Mouse (Mus musculus) kidney, adult 18-20 months (tissue): ENCODE measurements around the gene Nos3.
"Not testable (repeated sequence)": the region's sequence is repeated elsewhere in the genome, so short reads cannot be mapped to it uniquely, and the experiment has no call there.

ENCODE experiments used
- DNase-seq: peaks from one replicate; pipeline ENCODE4 v3.0.0; 2021

The Nos3 gene

DNA sequence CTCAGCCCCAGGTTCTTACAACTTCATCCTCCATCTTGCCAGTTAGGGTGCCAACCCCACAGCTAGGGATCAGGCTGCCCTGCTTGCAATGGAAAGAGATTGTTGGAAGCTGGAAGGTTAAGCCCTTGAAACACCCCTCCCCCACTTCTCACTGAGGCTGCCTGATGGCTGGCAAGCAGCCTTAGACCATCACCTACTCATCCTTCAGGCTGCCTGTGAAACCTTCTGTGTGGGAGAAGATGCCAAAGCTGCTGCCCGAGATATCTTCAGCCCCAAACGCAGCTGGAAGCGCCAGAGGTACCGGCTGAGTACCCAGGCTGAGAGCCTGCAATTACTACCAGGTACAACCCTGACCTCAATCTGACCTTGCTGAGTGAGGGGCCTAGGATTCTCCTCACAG is 14.9 kb downstream of the Nos3 start:
- DNase-seq: no peak

DNA sequence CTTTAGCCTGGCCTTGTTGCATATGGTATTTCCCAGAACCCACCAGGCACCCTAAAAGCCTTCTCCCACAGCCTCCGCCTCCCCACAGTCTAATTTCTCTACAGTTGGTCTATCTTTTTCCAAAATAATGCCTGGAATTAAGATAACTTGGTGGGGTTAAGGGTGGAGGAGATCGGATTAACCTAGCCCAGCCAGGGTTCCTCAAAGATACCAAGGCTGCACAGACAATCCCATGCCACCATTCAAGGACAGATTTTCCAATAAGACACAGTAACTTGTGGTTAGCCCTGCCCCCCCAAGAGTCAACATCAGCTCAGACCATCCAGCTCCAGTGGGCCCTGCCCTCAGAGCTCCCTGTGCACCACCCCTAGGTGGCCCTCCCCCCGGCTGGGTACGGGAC is 15.9 kb downstream of the Nos3 start:
- no peak for DNase-seq

DNA sequence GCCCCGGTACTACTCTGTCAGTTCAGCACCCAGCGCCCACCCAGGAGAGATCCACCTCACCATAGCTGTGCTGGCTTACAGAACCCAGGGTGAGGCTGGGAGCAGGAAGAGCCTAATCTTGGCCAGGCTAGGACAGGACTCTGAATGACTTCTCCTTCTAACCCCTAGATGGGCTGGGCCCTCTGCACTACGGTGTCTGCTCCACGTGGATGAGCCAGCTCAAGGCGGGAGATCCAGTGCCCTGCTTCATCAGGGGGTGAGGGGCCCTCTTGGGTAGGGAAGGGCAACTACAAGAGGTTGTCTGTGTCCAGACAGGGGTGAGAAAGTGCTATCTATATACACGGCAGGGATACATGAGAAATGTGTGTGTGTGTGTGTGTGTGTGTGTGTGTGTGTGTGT is 16.9 kb downstream of the Nos3 start:
- no peak for DNase-seq

DNA sequence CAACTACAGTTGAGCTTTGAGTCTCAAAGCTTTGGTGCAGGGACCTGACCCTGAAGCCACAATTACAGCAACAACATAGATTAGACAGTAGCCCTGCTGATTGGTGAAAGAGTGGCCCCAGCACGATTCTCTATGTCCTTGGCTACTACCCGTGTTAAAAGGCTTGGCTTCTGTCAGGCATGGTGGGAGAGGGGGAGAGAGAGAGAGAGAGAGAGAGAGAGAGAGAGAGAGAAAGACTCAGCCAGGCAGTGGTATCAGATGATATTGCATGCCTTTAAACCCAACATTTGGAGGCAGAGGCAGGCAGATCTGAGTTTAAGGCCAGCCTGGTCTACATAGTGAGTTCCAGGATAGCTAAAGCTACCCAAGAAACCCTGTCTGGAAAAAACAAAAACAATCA is 17.4 kb downstream of the Nos3 start:
- no peak for DNase-seq

DNA sequence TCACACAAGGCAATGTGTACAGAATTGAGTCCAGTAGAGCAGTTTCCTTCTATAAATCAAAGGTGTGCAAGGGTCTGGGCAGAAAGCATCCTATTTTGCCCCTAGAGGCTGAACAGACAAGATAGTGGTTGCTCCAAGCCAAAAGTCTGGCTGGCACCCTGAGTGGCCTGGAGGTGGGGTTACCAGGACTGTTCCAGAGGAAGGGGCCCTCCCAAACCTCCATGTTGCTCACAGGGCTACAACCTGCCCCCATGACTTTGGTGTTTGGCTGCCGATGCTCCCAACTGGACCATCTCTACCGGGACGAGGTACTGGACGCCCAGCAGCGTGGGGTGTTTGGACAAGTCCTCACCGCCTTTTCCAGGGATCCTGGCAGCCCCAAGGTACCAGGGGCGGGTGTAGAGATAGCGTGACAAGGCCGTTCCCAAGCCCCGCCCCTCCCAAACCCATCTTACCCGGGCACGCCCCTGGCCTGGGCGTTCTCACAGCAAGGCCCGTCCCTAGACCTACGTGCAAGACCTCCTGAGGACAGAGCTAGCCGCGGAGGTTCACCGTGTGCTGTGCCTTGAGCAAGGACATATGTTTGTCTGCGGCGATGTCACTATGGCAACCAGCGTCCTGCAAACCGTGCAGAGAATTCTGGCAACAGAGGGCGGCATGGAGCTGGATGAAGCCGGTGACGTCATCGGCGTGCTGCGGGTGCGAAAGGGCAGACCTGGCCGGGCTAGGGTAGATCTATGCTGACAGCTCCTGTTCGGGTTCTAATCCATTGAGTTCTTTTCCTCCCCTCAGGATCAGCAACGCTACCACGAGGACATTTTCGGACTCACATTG is 18.6 kb downstream of the Nos3 start:
- peak; percentile 89 for DNase-seq

DNA sequence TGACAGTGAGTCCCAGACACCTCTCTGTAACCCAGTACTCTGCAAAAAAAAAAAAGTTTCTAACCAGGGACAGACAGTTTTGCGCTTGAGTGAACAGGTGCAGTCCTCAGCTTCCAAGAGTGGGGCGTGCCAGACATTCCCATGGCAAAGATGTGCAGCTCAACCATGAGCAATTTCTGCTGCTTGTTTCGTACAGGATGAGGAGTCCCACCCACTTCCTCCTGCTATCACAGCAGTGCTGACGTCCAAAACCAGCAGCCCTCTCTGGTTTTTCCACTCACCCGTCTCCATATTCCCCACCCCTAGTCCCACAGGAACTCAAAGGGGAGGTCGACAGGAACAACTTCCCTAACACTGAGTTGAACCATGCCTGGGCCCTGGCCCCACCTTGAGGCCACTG is 19.8 kb downstream of the Nos3 start:
- peak; percentile 40 for DNase-seq

DNA sequence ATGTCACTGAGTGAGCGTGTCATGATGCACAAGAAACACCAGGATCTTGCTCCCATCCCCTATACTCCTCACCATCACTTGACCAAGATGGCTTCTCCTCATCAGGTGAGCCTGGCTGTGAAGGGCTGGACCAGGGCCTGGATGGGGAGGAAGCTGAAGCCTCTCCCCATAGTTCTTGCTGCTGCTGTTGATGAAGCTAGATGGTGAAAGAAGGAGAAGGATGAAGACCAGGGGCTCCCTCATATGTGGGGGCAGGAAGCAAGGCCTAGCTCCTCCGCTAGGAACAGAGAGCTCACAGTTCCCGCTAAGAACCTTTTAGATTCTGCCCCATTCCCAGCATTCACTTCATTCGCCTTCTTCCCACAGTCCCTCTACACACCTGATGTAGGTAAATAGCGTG is 20.8 kb downstream of the Nos3 start:
- no peak for DNase-seq

DNA sequence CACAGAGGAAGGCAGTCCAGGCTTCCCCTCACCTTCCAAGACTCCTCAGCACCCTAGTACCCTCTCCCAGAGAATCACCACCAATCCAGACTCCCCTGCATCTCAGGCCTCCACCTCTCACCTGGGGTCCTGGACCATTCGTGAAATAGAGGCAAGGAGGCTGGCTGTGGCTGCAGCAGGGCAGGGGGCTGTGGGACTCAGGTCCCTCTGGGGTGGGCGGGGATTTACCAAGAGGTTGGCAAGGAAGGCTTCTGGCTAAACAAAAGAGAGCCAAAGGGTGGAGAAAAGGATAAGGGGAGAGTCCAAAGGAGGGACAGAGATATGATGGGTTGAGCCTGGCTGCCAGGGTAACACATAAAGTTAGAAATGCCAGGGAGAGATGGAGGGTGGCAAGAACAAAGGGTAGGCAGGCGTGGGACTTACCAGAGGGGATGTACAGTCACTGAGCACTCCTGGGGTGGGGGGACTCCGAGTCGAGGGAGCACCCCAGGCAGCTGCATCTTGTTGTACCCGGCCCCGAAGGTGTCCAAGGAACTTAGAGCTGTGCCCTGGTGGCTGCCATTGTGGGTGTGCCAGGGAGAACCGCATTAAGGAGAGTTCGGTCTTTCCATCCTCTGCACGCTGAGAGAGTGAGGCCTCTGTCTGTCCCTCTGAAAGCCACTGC is 21.4 kb downstream of the Nos3 start:
- DNase-seq: no peak

DNA sequence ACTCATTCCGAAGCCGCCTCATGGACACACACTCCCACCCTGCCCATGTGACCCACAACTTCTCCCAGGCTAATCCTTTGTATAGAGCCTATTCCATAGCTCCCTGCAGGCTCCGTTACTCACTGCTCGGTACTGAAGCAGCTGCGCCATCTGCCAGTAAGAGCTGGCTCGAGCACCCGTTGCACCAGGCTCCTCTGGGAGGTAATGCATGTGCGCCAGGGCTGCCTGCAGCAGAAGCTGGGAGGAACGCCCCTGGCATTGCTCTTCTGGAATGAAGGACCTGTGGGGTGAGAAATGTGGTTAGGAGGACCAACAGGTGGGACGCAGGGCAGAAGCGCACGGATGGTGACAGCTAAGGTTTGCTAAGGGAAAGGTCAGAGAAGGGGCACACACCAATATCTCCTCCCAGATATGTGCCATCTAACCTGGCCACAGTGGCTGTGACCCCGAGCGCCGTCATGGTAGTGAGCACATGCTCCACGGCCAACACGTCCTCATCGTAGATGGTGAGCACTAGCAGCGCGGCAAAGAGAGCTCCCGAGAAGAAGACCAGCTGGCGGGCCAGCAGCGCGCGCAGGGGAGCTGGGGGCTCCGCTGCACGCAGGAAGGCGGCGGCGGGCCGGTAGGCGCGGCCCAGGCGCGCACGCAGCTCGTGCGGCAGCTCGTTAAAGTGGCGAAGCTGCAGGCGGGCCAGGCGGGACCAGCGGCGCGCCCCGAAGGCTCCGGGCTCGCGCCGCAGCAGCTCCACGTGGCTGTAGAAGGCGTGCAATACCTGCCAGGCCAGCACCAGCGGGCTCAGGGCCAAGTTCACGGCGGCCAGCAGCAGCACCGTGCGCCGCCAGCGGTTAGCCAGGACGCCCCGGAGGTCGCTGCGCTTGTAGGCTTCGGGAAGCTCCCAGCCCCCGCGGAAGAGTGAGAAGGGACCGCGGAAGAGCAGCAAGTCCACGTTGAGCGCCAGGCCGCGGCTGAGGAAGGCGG is 22.9 kb downstream of the Nos3 start:
- peak; percentile 83 for DNase-seq

DNA sequence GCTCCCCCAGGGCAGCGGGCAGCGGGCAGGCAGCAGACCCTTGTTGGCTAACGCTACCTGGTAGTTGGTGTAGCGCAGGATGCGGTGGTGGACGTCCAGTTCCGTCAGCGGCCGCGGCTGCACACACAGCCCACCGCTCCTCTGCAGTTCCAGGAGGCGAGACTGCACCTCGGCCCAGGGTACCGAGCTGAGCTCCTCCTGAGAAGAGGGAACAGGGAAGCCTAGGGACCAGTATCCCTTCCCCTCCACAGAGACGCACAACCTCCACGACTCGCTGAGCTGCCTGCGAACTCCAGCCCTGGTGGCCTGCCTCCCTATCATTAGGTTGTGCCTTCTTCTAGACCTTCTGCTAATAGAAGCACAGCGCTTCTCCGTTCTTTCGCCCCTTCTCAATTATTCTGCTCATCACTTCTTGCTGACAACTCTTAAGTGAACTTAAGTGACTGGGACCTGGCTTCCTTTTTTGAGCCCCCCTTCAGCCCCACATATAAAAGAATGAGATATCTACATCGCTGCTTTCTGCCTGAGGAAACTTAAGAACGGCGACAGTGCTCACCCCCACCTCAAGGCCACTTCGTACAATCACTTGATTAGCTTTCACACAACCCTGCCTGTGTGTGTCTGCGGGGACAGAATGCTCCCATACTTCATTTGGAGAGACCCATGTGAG is 23.8 kb downstream of the Nos3 start:
- DNase-seq: no peak

DNA sequence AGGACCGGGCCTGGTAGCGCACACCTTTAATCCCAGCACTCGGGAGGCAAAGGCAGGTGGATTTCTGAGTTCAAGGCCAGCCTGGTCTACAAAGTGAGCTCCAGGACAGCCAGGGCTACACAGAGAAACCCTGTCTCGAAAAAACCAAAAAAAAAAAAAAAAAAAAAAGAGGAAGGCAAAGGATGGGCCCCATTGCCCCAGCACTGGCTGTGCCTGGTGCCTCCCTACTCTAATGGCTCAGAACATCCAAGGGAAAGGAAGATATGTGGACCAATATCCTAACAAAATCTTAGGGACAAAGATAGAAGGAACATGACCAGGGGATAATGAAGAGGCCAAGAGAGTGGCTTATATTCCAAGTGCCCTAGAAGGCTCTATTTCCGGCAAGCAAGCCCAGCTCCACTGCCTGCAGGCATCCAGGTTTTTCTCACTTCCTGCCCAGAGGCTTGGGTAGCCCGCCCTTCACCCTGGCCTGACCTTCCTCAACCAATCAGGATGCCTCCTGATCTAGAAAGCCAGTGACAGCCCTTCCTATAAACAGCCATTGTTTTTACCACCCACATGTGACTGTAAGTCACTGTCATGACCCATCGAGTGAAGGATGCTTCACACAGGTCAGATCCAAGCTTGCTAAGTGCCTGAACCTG is 24.5 kb downstream of the Nos3 start:
- no peak for DNase-seq

DNA sequence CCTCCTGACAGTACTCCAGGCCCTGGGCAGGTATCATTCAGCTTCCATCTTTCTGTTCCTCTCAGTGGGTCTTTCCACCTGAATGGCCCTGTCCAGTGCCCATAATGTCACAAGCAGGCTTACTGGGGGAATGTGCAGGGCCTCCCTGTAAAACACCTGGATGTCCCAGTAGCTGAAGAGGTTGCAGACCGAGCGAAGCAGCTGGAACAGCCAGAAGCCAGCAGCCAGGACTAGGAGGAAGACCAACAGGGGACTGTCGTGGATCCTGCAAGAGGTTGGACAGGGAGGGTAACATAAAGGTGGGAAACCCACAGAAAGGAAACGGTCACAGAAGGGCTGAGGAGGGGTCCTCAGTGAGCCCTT is 25.0 kb downstream of the Nos3 start:
- no peak for DNase-seq

DNA sequence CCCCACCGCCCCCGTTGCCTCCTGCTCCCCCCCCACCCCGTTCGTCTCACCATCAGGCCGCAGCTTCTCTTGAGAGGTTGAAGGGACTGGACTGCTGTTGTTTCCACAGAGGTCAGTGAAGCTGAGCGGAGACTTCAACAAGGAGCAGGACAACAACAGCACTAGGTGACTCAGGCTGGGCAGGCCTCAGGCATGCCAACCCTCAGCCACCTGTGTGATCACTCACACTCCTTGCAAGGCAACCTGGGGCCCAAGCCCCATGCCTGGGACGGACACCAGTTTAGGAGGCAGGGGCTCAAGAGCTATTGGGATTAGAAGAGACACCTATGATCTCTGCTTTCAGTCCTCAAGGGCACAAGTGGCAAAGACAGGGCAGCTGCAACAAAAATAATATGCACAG is 27.3 kb downstream of the Nos3 start, which contains the start of gene Atg9b:
TSS of gene Atg9b (minus strand) at position 280 of the 400 bp plus-strand sequence.
- DNase-seq: no peak

DNA sequence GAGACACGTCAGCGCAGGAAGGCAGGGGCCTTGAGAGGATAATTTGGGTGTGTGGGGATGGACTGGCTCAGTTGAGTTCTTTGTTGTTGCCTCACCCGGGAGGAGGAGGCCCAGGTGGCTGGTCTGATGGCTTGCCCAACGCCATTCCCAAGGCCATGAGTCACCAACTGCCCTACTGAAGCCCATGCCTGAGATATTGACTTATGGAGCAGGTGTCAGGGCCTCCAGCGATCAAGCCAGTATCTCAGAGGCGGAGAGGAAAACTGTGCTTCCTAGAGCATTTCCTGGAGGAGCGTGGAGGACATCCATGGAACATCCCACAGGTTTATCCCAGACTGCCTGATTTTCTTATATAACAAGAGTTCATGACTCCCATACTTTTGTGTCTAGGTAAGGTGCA is 28.1 kb downstream of the Nos3 start:
- DNase-seq: no peak

DNA sequence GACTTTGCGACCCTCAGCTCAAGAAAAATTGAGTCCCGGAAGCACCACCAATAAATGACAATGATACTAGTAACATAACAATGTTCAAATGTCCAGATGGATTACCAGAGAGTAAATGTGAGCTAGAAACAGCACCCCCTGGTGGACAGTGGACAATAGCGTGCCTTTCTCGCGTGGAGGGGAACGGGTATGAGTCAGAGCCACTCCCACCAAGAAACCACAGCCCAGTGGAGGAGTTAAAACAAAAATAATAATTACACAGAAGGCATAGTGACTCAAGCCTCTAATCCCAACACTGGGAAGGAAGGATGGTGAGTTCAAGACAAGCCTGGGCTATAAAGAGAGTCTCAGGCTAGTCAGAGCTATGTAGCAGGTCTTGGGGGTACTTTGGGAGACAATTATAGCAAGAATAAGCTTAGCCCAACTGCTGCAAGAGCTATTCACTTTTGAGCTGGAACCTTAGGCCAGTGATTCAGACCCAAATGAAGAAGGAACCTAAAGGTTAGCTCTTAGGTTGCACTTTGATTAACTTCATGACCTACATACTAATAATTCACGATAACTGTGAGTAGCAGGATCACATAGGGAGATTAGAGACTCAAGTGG is 28.9 kb downstream of the Nos3 start, which contains the start of gene Abcb8:
TSS of gene Abcb8 (plus strand) at position 272 of the 606 bp plus-strand sequence.
- DNase-seq: peak; percentile 76

DNA sequence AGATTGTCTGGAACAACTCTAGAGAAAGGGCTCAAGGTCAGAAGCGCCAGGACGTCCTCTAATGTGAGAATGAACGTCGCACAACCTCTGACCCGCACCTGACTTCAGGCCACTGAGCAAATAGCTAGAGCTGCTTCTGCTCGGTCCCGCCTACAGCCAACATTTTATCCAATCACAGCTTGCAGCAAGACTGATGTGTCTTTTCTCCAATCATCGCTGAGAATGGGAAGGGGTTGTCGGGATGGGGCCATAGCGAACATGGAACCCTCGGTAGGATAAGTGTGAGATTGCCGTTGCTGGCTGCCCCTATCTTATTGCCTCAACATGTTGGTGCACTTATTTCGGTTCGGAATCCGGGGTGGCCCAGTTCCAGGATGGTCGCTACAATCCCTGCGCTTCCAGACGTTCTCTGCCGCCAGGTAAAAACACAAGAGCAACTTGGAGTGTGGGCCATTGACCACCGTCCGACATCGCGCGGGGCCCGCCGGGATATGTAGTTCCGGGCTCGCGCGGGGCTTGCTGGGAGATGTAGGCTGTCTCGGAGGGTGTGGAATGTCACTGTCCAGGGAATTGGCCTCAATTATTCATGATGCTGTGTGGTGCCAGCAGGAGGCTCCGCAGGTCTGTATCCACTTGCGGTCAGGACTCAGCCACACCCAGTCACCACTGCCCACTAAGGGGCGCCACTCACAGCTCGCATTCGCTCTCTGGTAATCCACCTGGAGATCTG is 29.7 kb downstream of the Nos3 start:
- peak; percentile 99 for DNase-seq

DNA sequence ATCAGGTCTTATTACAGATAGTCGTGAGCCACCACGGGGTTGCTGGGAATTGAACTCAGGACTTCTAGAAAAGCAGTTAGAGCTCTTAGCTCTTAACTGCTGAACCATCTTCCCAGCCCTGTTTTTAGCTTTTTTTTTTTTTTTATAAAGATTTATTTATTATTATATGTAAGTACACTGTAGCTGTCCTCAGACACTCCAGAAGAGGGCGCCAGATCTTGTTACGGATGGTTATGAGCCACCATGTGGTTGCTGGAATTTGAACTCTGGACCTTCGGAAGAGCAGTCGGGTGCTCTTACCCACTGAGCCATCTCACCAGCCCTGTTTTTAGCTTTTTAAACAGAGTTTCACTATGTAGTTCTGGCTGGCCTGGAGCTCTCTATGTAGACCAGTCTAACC is 31.6 kb downstream of the Nos3 start:
- not testable (repeated sequence) for DNase-seq

DNA sequence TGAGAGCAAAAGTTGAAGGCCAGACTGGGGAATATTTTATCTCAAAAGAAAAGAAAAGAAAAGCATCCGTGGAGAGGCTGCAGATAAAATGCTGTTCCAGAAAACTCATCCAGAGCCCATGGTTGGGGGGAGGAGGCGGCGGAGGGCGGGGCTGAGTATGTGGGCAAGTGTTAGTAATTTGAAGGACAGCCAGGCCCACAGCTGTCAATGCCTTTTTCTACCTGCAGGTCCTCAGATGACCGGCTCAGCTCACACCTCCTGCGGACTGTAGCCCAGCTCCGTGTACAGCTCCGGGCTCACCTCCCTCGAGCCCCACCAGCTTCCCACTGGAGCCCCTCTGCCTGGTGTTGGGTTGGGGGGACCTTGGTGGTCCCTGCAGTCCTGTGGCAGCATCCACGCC is 35.1 kb downstream of the Nos3 start:
- DNase-seq: no peak

DNA sequence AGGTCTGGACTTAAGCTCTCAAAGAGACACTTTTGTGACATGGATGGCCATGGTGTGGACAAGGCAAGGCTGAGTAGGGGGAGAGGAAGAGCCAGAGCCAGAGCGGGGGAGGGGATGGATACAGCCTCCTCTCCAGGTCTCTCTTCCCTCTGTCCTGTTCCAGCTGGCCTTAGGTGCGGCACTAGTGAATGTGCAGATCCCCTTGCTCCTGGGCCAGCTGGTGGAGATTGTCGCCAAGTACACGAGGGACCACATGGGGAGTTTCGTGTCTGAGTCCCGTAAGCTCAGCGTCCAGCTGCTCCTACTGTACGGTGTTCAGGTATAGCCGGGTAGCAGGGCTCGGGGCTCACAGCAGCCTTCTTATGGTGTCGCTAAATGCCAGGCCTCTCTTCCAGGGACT is 35.8 kb downstream of the Nos3 start:
- DNase-seq: no peak

DNA sequence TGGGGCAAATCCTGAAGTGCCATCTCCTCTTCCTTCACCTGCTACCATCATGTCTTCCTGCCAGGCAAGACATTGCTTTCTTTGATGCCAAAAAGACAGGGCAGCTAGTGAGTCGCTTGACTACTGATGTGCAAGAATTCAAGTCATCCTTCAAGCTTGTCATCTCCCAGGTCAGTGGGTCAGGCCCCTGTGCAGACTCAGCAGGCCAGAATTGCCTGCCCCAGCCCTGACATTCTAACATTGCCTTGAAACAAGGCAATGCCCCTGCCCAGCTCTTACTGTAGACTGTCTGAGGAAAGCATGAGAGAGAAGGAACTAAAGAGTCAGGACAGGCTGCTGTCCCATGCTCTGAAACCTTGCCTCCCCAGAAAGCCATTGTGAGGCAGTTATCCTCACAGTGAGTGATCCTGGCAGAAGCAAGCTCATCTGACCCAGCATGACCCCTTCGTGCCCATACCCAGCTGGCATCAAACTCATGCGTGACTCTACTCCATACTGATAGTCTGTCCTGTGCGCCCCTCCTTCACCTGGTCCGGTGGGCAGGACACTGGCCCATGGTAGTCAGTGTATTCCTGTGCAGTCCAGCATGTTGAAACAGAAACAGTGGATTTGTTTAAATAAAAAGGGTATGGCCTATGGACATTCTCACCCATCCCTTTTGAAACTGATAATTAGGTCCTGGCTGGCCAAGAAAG is 36.4 kb downstream of the Nos3 start:
- DNase-seq: no peak
